Mouse (Mus musculus) megakaryocyte, embryonic 14.5 days (primary cell): ENCODE results near the gene Slc5a10.

Experiments
- FLI1 ChIP-seq: IDR thresholded peaks from 2 replicates; pipeline ENCODE4 v1.6.1; 2012; ENCODE audit warnings: low read length, inconsistent platforms, mixed read lengths
- GATA1 ChIP-seq: IDR thresholded peaks from 3 replicates; pipeline ENCODE4 v1.6.1; 2012; ENCODE audit warnings: mixed read lengths, low read length, inconsistent platforms, borderline replicate concordance

- TF ChIP-seq GATA1: no peak
- no peak for TF ChIP-seq FLI1
Observed at GRCm38 (mm10) chr11:61698852-61699251, 21.8 kb downstream of the Slc5a10 start.
